Mouse (Mus musculus) limb, embryonic 13.5 days (tissue): ENCODE results near the gene Pdhx. TPM values are rescaled to one million over a fixed set of nuclear protein-coding genes. Genes with fewer than 3 reads are reported as not detected.

ENCODE experiments used
- ATAC-seq: fragments of 200-750 bp; cut with Nextera tagmentation; 2 replicates; pipeline ENCODE4 v1.8.0; 2017; ENCODE audit warnings: low read depth, moderate number of reproducible peaks, moderate TSS enrichment; ENCODE audit not compliant: low FRiP score
- H3K27ac ChIP-seq: fragments of 300-500 bp; sonication (generic); 2 replicates; pipeline ENCODE4 v1.5.1; 2015; ENCODE audit warnings: inconsistent platforms, mild to moderate bottlenecking, moderate library complexity
- H3K27me3 ChIP-seq: fragments of 300-500 bp; sonication (generic); 2 replicates; pipeline ENCODE4 v1.6.1; 2015; ENCODE audit warnings: mild to moderate bottlenecking, inconsistent platforms
- H3K36me3 ChIP-seq: fragments of 300-500 bp; sonication (generic); 2 replicates; pipeline ENCODE4 v1.6.1; 2015; ENCODE audit warnings: inconsistent platforms, mild to moderate bottlenecking, moderate library complexity
- H3K4me1 ChIP-seq: fragments of 300-500 bp; sonication (generic); 2 replicates; pipeline ENCODE4 v1.6.1; 2015; ENCODE audit warnings: inconsistent platforms
- H3K4me2 ChIP-seq: fragments of 300-500 bp; sonication (generic); replicated peaks from 2 replicates; pipeline ENCODE4 v1.6.1; 2015; ENCODE audit warnings: inconsistent platforms, mild to moderate bottlenecking, moderate library complexity
- H3K4me3 ChIP-seq: fragments of 300-500 bp; sonication (generic); 2 replicates; pipeline ENCODE4 v1.5.1; 2015; ENCODE audit warnings: moderate library complexity, mild to moderate bottlenecking, inconsistent platforms
- H3K9ac ChIP-seq: fragments of 300-500 bp; sonication (generic); 2 replicates; pipeline ENCODE4 v1.6.1; 2015; ENCODE audit warnings: mild to moderate bottlenecking, inconsistent platforms
- H3K9me3 ChIP-seq: fragments of 300-500 bp; sonication (generic); 2 replicates; pipeline ENCODE4 v1.6.1; 2016; ENCODE audit warnings: inconsistent platforms
- WGBS: fragments of 180-500 bp; shearing (Covaris S2); methylation state at CpG from one replicate; pipeline ENCODE4 v1.1.7; 2015; 5-methylcytosine and 5-hydroxymethylcytosine counted together
- polyA plus RNA-seq: library from polyadenylated mRNA; unstranded; fragments of >200 nt; fragmentation: Nextera tagmentation; extraction: Ambion mirVana; gene quantifications from 2 replicates; pipeline ENCODE4 v1.2.1, GENCODE M21; 2015

Pdhx gene
- polyA plus RNA-seq, 1 experiment from 2014 or later = 42.8 TPM

- H3K27me3 ChIP-seq = no peaks in the 10 kb centered on the region
- 83% methylated on average over 19 of the region's 19 CpGs for WGBS
- peaks cover 8% of the 10 kb centered on the region for H3K4me1 ChIP-seq
- peaks cover 8% of the 10 kb centered on the region for H3K36me3 ChIP-seq
- H3K9ac ChIP-seq = no peak overlapping the region
- ATAC-seq = no peak
- no peak overlapping the region for H3K27ac ChIP-seq
- H3K4me3 ChIP-seq = no peak overlapping the region
- H3K9me3 ChIP-seq = no peaks in the 10 kb centered on the region
- no peak overlapping the region for H3K4me2 ChIP-seq
Observed at GRCm38 (mm10) chr2:103051937-103052893, 21.1 kb downstream of the Pdhx start.

GRCm38 (mm10) chr2:103045286-103045685, 28.0 kb downstream of the Pdhx start:
- Histone ChIP-seq H3K4me1 (peaks cover under 1% of the 10 kb centered on the region), H3K4me2 (no peak overlapping the region), H3K4me3 (no peak overlapping the region), H3K36me3 (peaks cover 11% of the 10 kb centered on the region), H3K27me3 (no peaks in the 10 kb centered on the region), H3K9me3 (no peaks in the 10 kb centered on the region), H3K27ac (no peak overlapping the region), H3K9ac (no peak overlapping the region)
- no peak for ATAC-seq
- 91% methylated on average over 2 of the region's 2 CpGs for WGBS

GRCm38 (mm10) chr2:103040896-103041295, 32.4 kb downstream of the Pdhx start:
- no peak overlapping the region for H3K27ac ChIP-seq
- no peaks in the 10 kb centered on the region for H3K9me3 ChIP-seq
- H3K4me2 ChIP-seq = no peak overlapping the region
- no peak for ATAC-seq
- 82% methylated on average over 8 of the region's 8 CpGs for WGBS
- H3K4me3 ChIP-seq = no peak overlapping the region
- H3K4me1 ChIP-seq = no peaks in the 10 kb centered on the region
- H3K9ac ChIP-seq = no peak overlapping the region
- H3K36me3 ChIP-seq = peaks cover 26% of the 10 kb centered on the region
- H3K27me3 ChIP-seq = no peaks in the 10 kb centered on the region

GRCm38 (mm10) chr2:103037831-103038230, 35.5 kb downstream of the Pdhx start:
- no peaks in the 10 kb centered on the region for H3K9me3 ChIP-seq
- no peaks in the 10 kb centered on the region for H3K27me3 ChIP-seq
- H3K36me3 ChIP-seq = peaks cover 35% of the 10 kb centered on the region
- no peak overlapping the region for H3K27ac ChIP-seq
- H3K4me1 ChIP-seq = no peaks in the 10 kb centered on the region
- H3K4me3 ChIP-seq = no peak overlapping the region
- ATAC-seq = no peak
- WGBS = 85% methylated on average over 4 of the region's 4 CpGs
- H3K4me2 ChIP-seq = no peak overlapping the region
- H3K9ac ChIP-seq = no peak overlapping the region

- Histone ChIP-seq H3K9ac (no peak overlapping the region), H3K4me3 (no peak overlapping the region), H3K4me1 (no peaks in the 10 kb centered on the region), H3K27ac (no peak overlapping the region), H3K4me2 (no peak overlapping the region), H3K9me3 (no peaks in the 10 kb centered on the region), H3K27me3 (no peaks in the 10 kb centered on the region), H3K36me3 (peaks cover 26% of the 10 kb centered on the region)
- 89% methylated on average over 3 of the region's 3 CpGs for WGBS
- no peak for ATAC-seq
Observed at GRCm38 (mm10) chr2:103022728-103023127, 50.6 kb downstream of the Pdhx start.

- H3K27ac ChIP-seq = no peak overlapping the region
- 80% methylated on average over 4 of the region's 4 CpGs for WGBS
Observed at GRCm38 (mm10) chr2:103020191-103020987, 52.9 kb downstream of the Pdhx start.

GRCm38 (mm10) chr2:103018817-103019494, 54.4 kb downstream of the Pdhx start:
- H3K4me2 ChIP-seq = no peak overlapping the region
- no peak for ATAC-seq

More at GRCm38 (mm10) chr2:103020191-103020987, 52.9 kb downstream of the Pdhx start:
- no peak for ATAC-seq
- H3K27me3 ChIP-seq = no peaks in the 10 kb centered on the region
- H3K4me3 ChIP-seq = no peak overlapping the region
- no peak overlapping the region for H3K4me2 ChIP-seq
- 0 out of 2 replicates have a peak, but pooled peaks cover 3% of the 10 kb centered on the region for H3K4me1 ChIP-seq
- H3K9ac ChIP-seq = no peak overlapping the region
- H3K36me3 ChIP-seq = peaks cover 13% of the 10 kb centered on the region; the same call in 1 of the 2 replicates
- no peaks in the 10 kb centered on the region for H3K9me3 ChIP-seq

GRCm38 (mm10) chr2:103017391-103017824, 55.9 kb downstream of the Pdhx start:
- peaks cover 4% of the 10 kb centered on the region; the same call in 1 of the 2 replicates for H3K9me3 ChIP-seq
- ATAC-seq = no peak
- no peak overlapping the region for H3K4me2 ChIP-seq
- 71% methylated on average over 2 of the region's 2 CpGs for WGBS
- H3K27me3 ChIP-seq = no peaks in the 10 kb centered on the region
- no peak overlapping the region for H3K27ac ChIP-seq
- H3K4me3 ChIP-seq = no peak overlapping the region
- H3K36me3 ChIP-seq = peaks cover 4% of the 10 kb centered on the region; the same call in 1 of the 2 replicates
- H3K4me1 ChIP-seq = 0 out of 2 replicates have a peak, but pooled peaks cover 3% of the 10 kb centered on the region
- no peak overlapping the region for H3K9ac ChIP-seq

More at GRCm38 (mm10) chr2:103018817-103019494, 54.4 kb downstream of the Pdhx start:
- no peaks in the 10 kb centered on the region for H3K27me3 ChIP-seq
- no peak overlapping the region for H3K27ac ChIP-seq
- H3K4me1 ChIP-seq = 0 out of 2 replicates have a peak, but pooled peaks cover 3% of the 10 kb centered on the region
- 77% methylated on average over 9 of the region's 9 CpGs for WGBS
- H3K36me3 ChIP-seq = peaks cover 10% of the 10 kb centered on the region; the same call in 1 of the 2 replicates
- no peaks in the 10 kb centered on the region for H3K9me3 ChIP-seq
- no peak overlapping the region for H3K4me3 ChIP-seq
- no peak overlapping the region for H3K9ac ChIP-seq

GRCm38 (mm10) chr2:103016089-103016488, 57.2 kb downstream of the Pdhx start:
- H3K4me1 ChIP-seq = 0 out of 2 replicates have a peak, but pooled peaks cover 3% of the 10 kb centered on the region
- no peak overlapping the region for H3K27ac ChIP-seq
- peaks cover 4% of the 10 kb centered on the region; the same call in 1 of the 2 replicates for H3K9me3 ChIP-seq
- H3K9ac ChIP-seq = no peak overlapping the region
- H3K4me2 ChIP-seq = no peak overlapping the region
- no peaks in the 10 kb centered on the region for H3K27me3 ChIP-seq
- H3K36me3 ChIP-seq = no peaks in the 10 kb centered on the region
- H3K4me3 ChIP-seq = no peak overlapping the region
- ATAC-seq = no peak

GRCm38 (mm10) chr2:103012782-103013575, 60.3 kb downstream of the Pdhx start:
- Histone ChIP-seq H3K9ac (no peak overlapping the region), H3K27ac (no peak overlapping the region), H3K4me1 (0 out of 2 replicates have a peak, but pooled peaks cover 3% of the 10 kb centered on the region), H3K4me3 (no peak overlapping the region), H3K4me2 (no peak overlapping the region), H3K9me3 (peaks cover 4% of the 10 kb centered on the region; the same call in 1 of the 2 replicates), H3K36me3 (no peaks in the 10 kb centered on the region), H3K27me3 (no peaks in the 10 kb centered on the region)
- WGBS = 83% methylated on average over 4 of the region's 4 CpGs
- no peak for ATAC-seq

- 82% methylated on average over 3 of the region's 3 CpGs for WGBS
- no peaks in the 10 kb centered on the region for H3K4me1 ChIP-seq
- H3K4me2 ChIP-seq = no peak overlapping the region
- H3K4me3 ChIP-seq = no peak overlapping the region
- H3K36me3 ChIP-seq = no peaks in the 10 kb centered on the region
- no peak overlapping the region for H3K27ac ChIP-seq
- no peaks in the 10 kb centered on the region for H3K27me3 ChIP-seq
- no peak overlapping the region for H3K9ac ChIP-seq
- ATAC-seq = no peak
- H3K9me3 ChIP-seq = peaks cover 4% of the 10 kb centered on the region; the same call in 1 of the 2 replicates
Observed at GRCm38 (mm10) chr2:103008221-103008620, 65.1 kb downstream of the Pdhx start.
